Mouse (Mus musculus): ENCODE data around the gene Aff1. TPM values are rescaled to one million over a fixed set of nuclear protein-coding genes. Genes with fewer than 3 reads are reported as not detected.
A peak's percentile ranks its signal among the peaks of the same experiment; 100 is the strongest.

The Aff1 gene
- total and polyA plus RNA-seq, 2 experiments, result 4.1 to 6.5 TPM

GRCm38 (mm10) chr5:103797774-103798173, 105.6 kb downstream of the Aff1 start:
- no peak for TF ChIP-seq POLR2A (IDR thresholded peaks at IDR 0.05; ENCODE audit: extremely low read depth, insufficient read depth, low read length)
- TF ChIP-seq CTCF (IDR thresholded peaks at IDR 0.05; ENCODE audit: low read depth, low read length), result no peak
- no peak overlapping the region for H3K4me3 ChIP-seq (ENCODE audit: insufficient read depth, low read depth, low read length)
- no peaks in the 10 kb centered on the region for H3K27me3 ChIP-seq (ENCODE audit: control insufficient read depth, insufficient read depth, low read length)
- H3K9ac ChIP-seq (ENCODE audit: low read depth, low read length), result no peak overlapping the region
- 61% methylated on average over 10 of the region's 10 CpGs for WGBS
- peaks cover 43% of the 10 kb centered on the region for H3K79me2 ChIP-seq (ENCODE audit: control insufficient read depth, insufficient read depth, low read length)
- peaks cover 12% of the 10 kb centered on the region for H3K4me1 ChIP-seq (ENCODE audit: control insufficient read depth, insufficient read depth, low read length)
- peak overlapping the region; percentile 10; the same call in 1 of the 2 replicates for H3K27ac ChIP-seq (replicated peaks; ENCODE audit: insufficient read depth, low read depth, low read length)
- no peak for DNase-seq (ENCODE audit: extremely low read depth, low read depth, low spot score)
- peaks cover 7% of the 10 kb centered on the region; the same call in 1 of the 2 replicates for H3K36me3 ChIP-seq (ENCODE audit: control insufficient read depth, insufficient read depth, low read length)

- no peaks in the 10 kb centered on the region for H3K27me3 ChIP-seq (ENCODE audit: control insufficient read depth, insufficient read depth, low read length)
- no peak overlapping the region for H3K9ac ChIP-seq (ENCODE audit: low read depth, low read length)
- H3K27ac ChIP-seq (replicated peaks; ENCODE audit: insufficient read depth, low read depth, low read length), result no peak overlapping the region
- peaks cover 36% of the 10 kb centered on the region for H3K79me2 ChIP-seq (ENCODE audit: control insufficient read depth, insufficient read depth, low read length)
- H3K36me3 ChIP-seq (ENCODE audit: control insufficient read depth, insufficient read depth, low read length), result peaks cover 4% of the 10 kb centered on the region; the same call in 1 of the 2 replicates
- no peak overlapping the region for H3K4me3 ChIP-seq (ENCODE audit: insufficient read depth, low read depth, low read length)
- 60% methylated on average over 3 of the region's 3 CpGs for WGBS
- no peak for DNase-seq (ENCODE audit: extremely low read depth, low read depth, low spot score)
- H3K4me1 ChIP-seq (ENCODE audit: control insufficient read depth, insufficient read depth, low read length), result peaks cover 19% of the 10 kb centered on the region
- no peak for TF ChIP-seq CTCF (IDR thresholded peaks at IDR 0.05; ENCODE audit: low read depth, low read length)
- no peak for TF ChIP-seq POLR2A (IDR thresholded peaks at IDR 0.05; ENCODE audit: extremely low read depth, insufficient read depth, low read length)
Measured at GRCm38 (mm10) chr5:103799438-103799837, 107.3 kb downstream of the Aff1 start.

GRCm38 (mm10) chr5:103800009-103800408, 107.8 kb downstream of the Aff1 start:
- peaks cover 4% of the 10 kb centered on the region; the same call in 1 of the 2 replicates for H3K36me3 ChIP-seq (ENCODE audit: control insufficient read depth, insufficient read depth, low read length)

GRCm38 (mm10) chr5:103803386-103803785, 111.2 kb downstream of the Aff1 start:
- Histone ChIP-seq H3K79me2 (ENCODE audit: control insufficient read depth, insufficient read depth, low read length) (peaks cover 16% of the 10 kb centered on the region; the same call in 1 of the 2 replicates), H3K27ac (replicated peaks; ENCODE audit: insufficient read depth, low read depth, low read length) (no peak overlapping the region), H3K9ac (ENCODE audit: low read depth, low read length) (no peak overlapping the region), H3K36me3 (ENCODE audit: control insufficient read depth, insufficient read depth, low read length) (peaks cover 4% of the 10 kb centered on the region; the same call in 1 of the 2 replicates), H3K4me3 (ENCODE audit: insufficient read depth, low read depth, low read length) (no peak overlapping the region), H3K27me3 (ENCODE audit: control insufficient read depth, insufficient read depth, low read length) (no peaks in the 10 kb centered on the region), H3K4me1 (ENCODE audit: control insufficient read depth, insufficient read depth, low read length) (peaks cover 22% of the 10 kb centered on the region)
- DNase-seq (ENCODE audit: extremely low read depth, low read depth, low spot score), result no peak
- no peak for TF ChIP-seq CTCF (IDR thresholded peaks at IDR 0.05; ENCODE audit: low read depth, low read length)
- 94% methylated on average over 5 of the region's 5 CpGs for WGBS

More at GRCm38 (mm10) chr5:103800009-103800408, 107.8 kb downstream of the Aff1 start:
- no peak overlapping the region for H3K4me3 ChIP-seq (ENCODE audit: insufficient read depth, low read depth, low read length)
- H3K9ac ChIP-seq (ENCODE audit: low read depth, low read length), result no peak overlapping the region
- no peak for DNase-seq (ENCODE audit: extremely low read depth, low read depth, low spot score)
- H3K27me3 ChIP-seq (ENCODE audit: control insufficient read depth, insufficient read depth, low read length), result no peaks in the 10 kb centered on the region
- H3K4me1 ChIP-seq (ENCODE audit: control insufficient read depth, insufficient read depth, low read length), result peaks cover 19% of the 10 kb centered on the region
- H3K27ac ChIP-seq (replicated peaks; ENCODE audit: insufficient read depth, low read depth, low read length), result no peak overlapping the region
- TF ChIP-seq POLR2A (IDR thresholded peaks at IDR 0.05; ENCODE audit: extremely low read depth, insufficient read depth, low read length), result no peak
- no peak for TF ChIP-seq CTCF (IDR thresholded peaks at IDR 0.05; ENCODE audit: low read depth, low read length)
- H3K79me2 ChIP-seq (ENCODE audit: control insufficient read depth, insufficient read depth, low read length), result peaks cover 30% of the 10 kb centered on the region; the same call in 1 of the 2 replicates
- 83% methylated on average over 5 of the region's 5 CpGs for WGBS

GRCm38 (mm10) chr5:103803927-103804590, 111.9 kb downstream of the Aff1 start:
- TF ChIP-seq CTCF (IDR thresholded peaks at IDR 0.05; ENCODE audit: low read depth, low read length) (no peak), POLR2A (IDR thresholded peaks at IDR 0.05; ENCODE audit: extremely low read depth, insufficient read depth, low read length) (no peak)
- Histone ChIP-seq H3K27ac (replicated peaks; ENCODE audit: insufficient read depth, low read depth, low read length) (peak overlapping the region; percentile 26; the same call in 1 of the 2 replicates), H3K36me3 (ENCODE audit: control insufficient read depth, insufficient read depth, low read length) (peaks cover 4% of the 10 kb centered on the region; the same call in 1 of the 2 replicates), H3K4me1 (ENCODE audit: control insufficient read depth, insufficient read depth, low read length) (peaks cover 24% of the 10 kb centered on the region), H3K4me3 (ENCODE audit: insufficient read depth, low read depth, low read length) (no peak overlapping the region), H3K9ac (ENCODE audit: low read depth, low read length) (no peak overlapping the region), H3K79me2 (ENCODE audit: control insufficient read depth, insufficient read depth, low read length) (peaks cover 21% of the 10 kb centered on the region; the same call in 1 of the 2 replicates), H3K27me3 (ENCODE audit: control insufficient read depth, insufficient read depth, low read length) (no peaks in the 10 kb centered on the region)
- DNase-seq (ENCODE audit: extremely low read depth, low read depth, low spot score), result peak; percentile 77
- WGBS, result 9% methylated on average over 8 of the region's 8 CpGs

Measured in liver, adult 2 months (tissue).